Mouse (Mus musculus) intestine, embryonic 16.5 days (tissue): ENCODE measurements around the gene Fars2. TPM values are rescaled to one million over a fixed set of nuclear protein-coding genes. Genes with fewer than 3 reads are reported as not detected.

Experiments used
- ATAC-seq: fragments of 200-750 bp; cut with Nextera tagmentation; 2 replicates; pipeline ENCODE4 v1.8.0; 2017; ENCODE audit warnings: moderate TSS enrichment, moderate library complexity
- H3K27ac ChIP-seq: fragments of 300-500 bp; sonication (generic); 2 replicates; pipeline ENCODE4 v1.5.1; 2014; ENCODE audit warnings: mild to moderate bottlenecking, low read length
- H3K27me3 ChIP-seq: fragments of 300-500 bp; sonication (generic); replicated peaks from 2 replicates; pipeline ENCODE4 v1.6.1; 2014; ENCODE audit warnings: low read length, control low read depth, mixed read lengths; ENCODE audit not compliant: control insufficient read depth, insufficient read depth
- H3K36me3 ChIP-seq: fragments of 300-500 bp; sonication (generic); 2 replicates; pipeline ENCODE4 v1.6.1; 2014; ENCODE audit warnings: low read length, control low read depth; ENCODE audit not compliant: control insufficient read depth, insufficient read depth
- H3K4me1 ChIP-seq: fragments of 300-500 bp; sonication (generic); 2 replicates; pipeline ENCODE4 v1.6.1; 2014; ENCODE audit warnings: low read length, control low read depth, mixed read lengths; ENCODE audit not compliant: control insufficient read depth, insufficient read depth
- H3K4me2 ChIP-seq: fragments of 300-500 bp; sonication (generic); 2 replicates; pipeline ENCODE4 v1.6.1; 2014; ENCODE audit warnings: low read depth, low read length, control low read depth
- H3K4me3 ChIP-seq: fragments of 300-500 bp; sonication (generic); 2 replicates; pipeline ENCODE4 v1.5.1; 2014; ENCODE audit warnings: mild to moderate bottlenecking, low read length
- H3K9ac ChIP-seq: fragments of 300-500 bp; sonication (generic); 2 replicates; pipeline ENCODE4 v1.6.1; 2014; ENCODE audit warnings: low read depth, low read length
- H3K9me3 ChIP-seq: fragments of 300-500 bp; sonication (generic); 2 replicates; pipeline ENCODE4 v1.6.1; 2016; ENCODE audit warnings: low read length, control low read depth; ENCODE audit not compliant: control insufficient read depth
- WGBS: fragments of 180-500 bp; shearing (Covaris S2); extraction: QIAGEN DNeasy Blood & Tissue Kit; methylation state at CpG from one replicate; pipeline ENCODE4 v1.1.7; 2014; 5-methylcytosine and 5-hydroxymethylcytosine counted together
- polyA plus RNA-seq: library from polyadenylated mRNA; unstranded; fragments of >200 nt; fragmentation: Nextera tagmentation; extraction: Ambion mirVana; gene quantifications from 2 replicates; pipeline ENCODE4 v1.2.1, GENCODE M21; 2015

Fars2 gene
- polyA plus RNA-seq, 1 experiment from 2014 or later: 48.2 TPM

- no peak for ATAC-seq
- Histone ChIP-seq H3K4me1 (0 out of 2 replicates have a peak, but pooled peaks cover 3% of the 10 kb centered on the region), H3K36me3 (no peaks in the 10 kb centered on the region), H3K9ac (no peak overlapping the region), H3K27ac (no peak overlapping the region), H3K9me3 (no peaks in the 10 kb centered on the region), H3K4me3 (no peak overlapping the region), H3K27me3 (no peaks in the 10 kb centered on the region), H3K4me2 (no peak overlapping the region)
- WGBS: 87% methylated on average over 5 of the region's 5 CpGs
Measured at GRCm38 (mm10) chr13:36131992-36132649, 14.9 kb downstream of the Fars2 start.

- H3K27ac ChIP-seq: no peak overlapping the region
- ATAC-seq: peak; percentile 60
- H3K36me3 ChIP-seq: no peaks in the 10 kb centered on the region
- no peaks in the 10 kb centered on the region for H3K27me3 ChIP-seq
- WGBS: 62% methylated on average over 5 of the region's 5 CpGs
- no peak overlapping the region for H3K9ac ChIP-seq
- H3K9me3 ChIP-seq: no peaks in the 10 kb centered on the region
- H3K4me3 ChIP-seq: no peak overlapping the region
- peaks cover 8% of the 10 kb centered on the region; the same call in 1 of the 2 replicates for H3K4me1 ChIP-seq
- no peak overlapping the region for H3K4me2 ChIP-seq
Measured at GRCm38 (mm10) chr13:36139703-36140102, 22.5 kb downstream of the Fars2 start.

- H3K27me3 ChIP-seq: no peaks in the 10 kb centered on the region
- H3K4me3 ChIP-seq: no peak overlapping the region
- WGBS: 57% methylated on average over 5 of the region's 5 CpGs
- H3K9me3 ChIP-seq: no peaks in the 10 kb centered on the region
- no peak overlapping the region for H3K9ac ChIP-seq
- H3K4me2 ChIP-seq: no peak overlapping the region; the same call in 1 of the 2 replicates
- H3K27ac ChIP-seq: no peak overlapping the region
- peaks cover 8% of the 10 kb centered on the region; the same call in 1 of the 2 replicates for H3K4me1 ChIP-seq
- no peaks in the 10 kb centered on the region for H3K36me3 ChIP-seq
- 0 out of 2 replicates have a peak, but pooled peaks have one; percentile 55 for ATAC-seq
Measured at GRCm38 (mm10) chr13:36140247-36141016, 23.2 kb downstream of the Fars2 start.

- WGBS: 69% methylated on average over 1 of the region's 1 CpGs
- Histone ChIP-seq H3K4me2 (no peak overlapping the region), H3K4me1 (peaks cover 19% of the 10 kb centered on the region), H3K27me3 (no peaks in the 10 kb centered on the region), H3K4me3 (no peak overlapping the region), H3K27ac (no peak overlapping the region), H3K9ac (no peak overlapping the region), H3K36me3 (no peaks in the 10 kb centered on the region), H3K9me3 (no peaks in the 10 kb centered on the region)
- ATAC-seq: no peak
Measured at GRCm38 (mm10) chr13:36145601-36146000, 28.4 kb downstream of the Fars2 start.

- H3K4me1 ChIP-seq: peaks cover 19% of the 10 kb centered on the region
- H3K36me3 ChIP-seq: no peaks in the 10 kb centered on the region
- no peak overlapping the region for H3K4me3 ChIP-seq
- WGBS: 42% methylated on average over 6 of the region's 6 CpGs
- peak; percentile 89 for ATAC-seq
- peak overlapping the region; percentile 41 for H3K27ac ChIP-seq
- H3K27me3 ChIP-seq: no peaks in the 10 kb centered on the region
- H3K9ac ChIP-seq: no peak overlapping the region
- no peak overlapping the region; the same call in 1 of the 2 replicates for H3K4me2 ChIP-seq
- no peaks in the 10 kb centered on the region for H3K9me3 ChIP-seq
Measured at GRCm38 (mm10) chr13:36149175-36149939, 32.1 kb downstream of the Fars2 start.

GRCm38 (mm10) chr13:36150272-36150671, 33.1 kb downstream of the Fars2 start:
- Histone ChIP-seq H3K4me1 (peaks cover 19% of the 10 kb centered on the region), H3K4me2 (no peak overlapping the region), H3K4me3 (no peak overlapping the region), H3K27ac (no peak overlapping the region), H3K27me3 (no peaks in the 10 kb centered on the region), H3K9me3 (no peaks in the 10 kb centered on the region), H3K36me3 (no peaks in the 10 kb centered on the region), H3K9ac (no peak overlapping the region)
- 40% methylated on average over 5 of the region's 5 CpGs for WGBS
- 0 out of 2 replicates have a peak, but pooled peaks have one; percentile 5 for ATAC-seq

GRCm38 (mm10) chr13:36152728-36153498, 35.7 kb downstream of the Fars2 start:
- H3K4me3 ChIP-seq: no peak overlapping the region
- WGBS: 80% methylated on average over 5 of the region's 5 CpGs
- H3K27me3 ChIP-seq: no peaks in the 10 kb centered on the region
- no peak overlapping the region for H3K27ac ChIP-seq
- ATAC-seq: no peak
- no peak overlapping the region for H3K4me2 ChIP-seq
- peaks cover 17% of the 10 kb centered on the region for H3K4me1 ChIP-seq
- H3K9ac ChIP-seq: no peak overlapping the region
- no peaks in the 10 kb centered on the region for H3K9me3 ChIP-seq
- H3K36me3 ChIP-seq: no peaks in the 10 kb centered on the region

GRCm38 (mm10) chr13:36156340-36156931, 39.2 kb downstream of the Fars2 start:
- Histone ChIP-seq H3K4me1 (no peaks in the 10 kb centered on the region), H3K4me3 (no peak overlapping the region), H3K27me3 (no peaks in the 10 kb centered on the region), H3K27ac (no peak overlapping the region), H3K9me3 (no peaks in the 10 kb centered on the region), H3K36me3 (no peaks in the 10 kb centered on the region), H3K4me2 (no peak overlapping the region), H3K9ac (no peak overlapping the region)
- 89% methylated on average over 7 of the region's 7 CpGs for WGBS
- no peak for ATAC-seq
